Mouse (Mus musculus): Measurements from ENCODE around the gene She.
"Not testable (repeated sequence)": the region's sequence is repeated elsewhere in the genome, so short reads cannot be mapped to it uniquely, and the experiment has no call there.

She gene

DNA sequence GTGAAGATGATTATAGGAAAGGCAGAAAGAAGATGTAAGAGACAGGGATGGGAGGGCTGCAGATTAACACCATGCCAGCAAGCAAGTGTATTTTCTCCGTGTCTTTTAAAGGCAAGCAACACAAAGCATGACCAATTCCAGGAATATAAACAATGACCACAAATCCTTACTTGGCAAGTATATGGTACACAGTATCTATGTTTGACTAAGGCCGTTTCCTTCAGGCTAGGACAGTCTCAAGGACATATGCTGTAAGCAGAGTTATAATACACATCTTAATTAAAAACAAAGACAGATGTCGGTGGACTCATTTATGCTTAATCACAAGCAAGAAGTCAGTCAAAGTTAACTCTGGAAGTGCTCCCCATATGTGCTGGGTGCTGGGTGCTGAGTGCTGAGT, 12.6 kb upstream of the She start:
- DNase-seq (ENCODE audit: low spot score): no peak

DNA sequence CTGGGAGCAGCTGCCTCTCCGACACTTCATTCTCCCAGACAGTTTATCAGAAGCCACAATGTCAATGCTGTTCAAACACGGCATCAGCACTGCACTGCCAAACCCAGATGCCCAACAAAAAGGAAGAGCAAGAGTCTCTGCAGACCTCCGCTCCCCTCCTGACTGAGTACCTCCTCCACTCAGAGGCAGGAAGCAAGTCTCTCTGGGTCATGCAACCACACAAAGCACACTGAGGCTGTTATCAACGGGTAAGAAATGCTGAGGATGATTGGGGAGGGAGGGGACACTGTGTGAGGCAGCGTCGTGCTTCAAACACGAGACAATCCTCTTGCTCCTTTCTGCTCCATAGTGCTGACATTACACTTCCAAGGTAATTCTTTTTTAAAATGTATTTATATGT, 11.3 kb upstream of the She start:
- DNase-seq (ENCODE audit: low spot score): no peak

DNA sequence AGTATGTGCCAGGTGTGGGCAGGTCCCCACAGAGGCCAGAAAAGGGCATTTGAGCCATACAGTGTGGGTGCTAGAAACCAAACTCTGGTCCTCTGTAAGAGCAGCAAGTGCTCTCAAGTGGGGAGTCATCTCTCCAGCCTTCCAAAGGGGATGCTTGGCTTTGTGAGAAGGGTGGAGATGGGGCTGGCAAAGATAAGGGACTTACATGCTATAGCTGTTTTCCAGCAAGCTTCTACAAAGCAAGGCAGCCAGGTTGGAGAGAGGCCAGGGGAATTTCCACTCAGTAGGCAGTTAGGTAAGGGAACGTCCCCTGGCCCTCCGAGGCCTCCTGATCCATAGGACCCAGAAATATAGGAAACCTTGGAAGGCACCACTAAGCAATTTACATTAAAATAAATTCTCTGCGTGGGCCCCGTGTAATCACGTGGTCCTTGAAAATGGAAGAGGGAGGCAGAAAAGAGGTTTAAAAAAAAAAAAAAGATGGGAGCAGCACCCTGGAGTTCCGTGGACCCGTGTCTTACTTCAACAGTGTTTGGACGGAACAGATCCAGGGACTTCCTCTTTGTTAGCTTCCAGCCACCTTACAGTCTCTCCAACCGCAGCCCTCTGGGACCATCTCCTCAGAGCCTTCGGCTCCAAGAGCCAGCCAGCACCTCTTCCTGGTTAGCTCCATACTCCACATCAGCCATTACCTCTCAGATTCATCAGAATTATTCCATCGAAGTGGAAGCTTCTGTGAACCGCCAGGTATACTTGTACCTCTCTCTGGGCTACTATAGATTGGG, 10.7 kb upstream of the She start:
- DNase-seq (ENCODE audit: low spot score): no peak

DNA sequence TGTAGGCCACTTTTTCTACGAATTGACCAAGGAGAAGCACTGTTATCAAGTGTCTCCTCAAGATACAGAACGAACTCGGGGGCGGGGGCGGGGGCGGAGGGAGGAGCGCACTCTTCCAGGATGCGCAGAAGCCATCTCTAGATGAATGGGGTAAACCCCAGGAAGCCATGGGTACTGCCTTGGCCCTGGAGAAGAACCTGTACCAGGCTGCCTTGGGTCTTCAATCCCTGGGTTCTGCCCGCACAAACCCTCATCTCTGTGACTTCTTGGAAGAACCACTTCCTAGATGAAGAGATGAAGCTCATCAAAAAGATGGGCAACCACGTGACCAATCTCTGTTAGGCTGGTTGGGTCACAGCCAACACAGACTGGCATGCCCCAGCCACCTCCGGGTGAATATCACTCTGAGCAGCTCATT, 10.1 kb upstream of the She start:
- no peak for DNase-seq (ENCODE audit: low spot score)

DNA sequence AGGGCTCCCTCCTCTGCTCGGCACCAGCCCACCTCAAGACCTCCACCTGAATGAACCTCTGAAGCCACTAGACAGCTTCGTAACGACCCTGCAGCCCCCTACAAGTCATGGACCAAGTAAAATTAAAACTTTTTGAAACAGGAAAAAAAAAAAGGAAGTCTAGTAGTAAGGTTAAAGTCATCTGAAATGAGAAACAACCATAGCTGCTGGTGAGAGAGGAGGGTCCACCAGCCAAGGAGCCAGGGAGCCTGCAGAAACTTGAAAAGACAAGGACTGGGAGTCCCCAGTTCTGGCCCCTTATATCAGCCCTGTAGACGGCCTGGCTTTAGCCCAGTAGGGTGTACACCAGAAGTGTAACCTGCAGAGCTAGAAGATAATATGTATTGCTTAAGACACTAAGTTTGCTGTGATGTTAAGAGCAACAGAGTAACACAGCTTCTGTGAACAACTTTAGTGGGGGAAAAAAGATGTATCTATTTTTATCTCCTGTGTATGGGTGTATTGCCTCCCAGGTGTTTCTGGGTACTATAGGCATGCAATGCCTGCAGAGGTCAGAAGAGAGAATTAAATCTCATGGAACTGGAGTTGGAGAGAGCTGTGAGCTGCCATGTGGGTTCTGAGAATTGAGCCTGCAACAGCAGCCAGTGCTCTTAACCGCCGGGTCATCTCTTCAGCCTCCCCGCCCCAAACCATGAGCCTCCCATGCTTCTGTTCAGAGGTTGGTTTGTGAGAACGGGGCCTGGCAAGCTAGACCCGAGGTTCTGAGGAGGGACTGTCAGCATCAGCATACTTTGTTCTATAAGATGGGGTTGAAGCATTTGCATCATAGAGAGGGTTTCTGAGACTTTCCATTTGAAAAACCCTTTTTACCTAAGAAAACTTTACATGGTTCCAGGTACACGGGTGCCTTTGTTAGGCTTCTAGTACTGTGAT, 9.4 kb upstream of the She start:
- no peak for DNase-seq (ENCODE audit: low spot score)

DNA sequence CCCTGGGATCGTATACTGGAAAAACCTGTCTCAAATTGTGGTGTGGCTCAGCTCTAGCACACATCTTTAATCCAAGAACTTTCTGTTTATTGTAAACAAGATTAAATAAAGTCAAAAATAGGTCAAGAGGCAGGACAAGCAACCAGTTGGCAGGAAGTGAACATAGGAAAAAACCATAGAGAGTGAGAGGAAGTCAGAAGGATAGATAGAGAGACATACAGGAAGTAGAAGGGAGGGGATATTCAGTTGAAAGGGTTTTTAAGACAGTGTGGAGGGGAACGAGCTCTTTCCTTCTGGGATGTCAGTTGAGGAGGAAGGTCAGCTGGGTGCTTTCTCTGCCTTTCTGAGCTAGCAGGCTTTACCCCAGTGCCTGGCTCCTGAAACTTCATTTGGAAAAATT, 7.6 kb upstream of the She start:
- no peak for DNase-seq (ENCODE audit: low spot score)

DNA sequence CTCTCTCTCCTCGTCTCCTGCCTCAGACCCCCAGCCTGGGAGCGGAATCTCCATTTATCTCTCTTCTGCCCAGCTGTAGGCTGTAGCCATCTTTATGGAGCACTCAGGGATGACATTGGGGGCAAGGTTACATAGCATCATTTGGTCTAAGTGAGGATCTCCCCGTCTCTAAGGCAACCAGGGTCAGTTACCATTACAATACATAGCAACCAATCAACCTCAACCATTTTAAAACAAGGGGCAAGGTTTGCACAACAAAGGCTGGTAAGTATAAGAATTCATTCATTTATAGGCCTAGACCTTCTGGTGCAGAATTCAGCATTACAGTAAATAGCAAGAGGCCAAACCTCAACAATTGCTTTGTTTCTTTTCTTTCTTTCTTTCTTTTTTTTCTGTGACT, 4.9 kb upstream of the She start:
- no peak for DNase-seq (ENCODE audit: low spot score)

DNA sequence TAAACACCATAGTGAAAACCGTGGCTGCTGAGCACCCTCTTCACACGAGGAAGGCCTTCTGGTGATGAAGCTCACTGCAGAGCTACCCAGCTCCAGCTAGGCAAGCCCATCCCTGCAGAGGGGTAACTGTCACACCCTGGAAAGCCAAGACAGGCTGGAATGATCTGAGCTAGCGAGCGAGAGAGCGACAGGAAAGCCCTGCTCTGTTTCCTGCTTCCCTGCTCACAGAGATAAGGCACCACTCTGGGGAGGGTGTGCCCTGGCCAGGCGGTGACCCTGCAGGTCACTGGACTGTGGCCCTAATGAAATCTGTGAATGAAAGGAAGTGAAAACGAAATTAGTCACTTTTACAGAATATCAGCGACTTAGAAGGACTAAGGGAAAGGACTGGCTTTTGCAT, 4.2 kb downstream of the She start:
- no peak for DNase-seq (ENCODE audit: low spot score)

DNA sequence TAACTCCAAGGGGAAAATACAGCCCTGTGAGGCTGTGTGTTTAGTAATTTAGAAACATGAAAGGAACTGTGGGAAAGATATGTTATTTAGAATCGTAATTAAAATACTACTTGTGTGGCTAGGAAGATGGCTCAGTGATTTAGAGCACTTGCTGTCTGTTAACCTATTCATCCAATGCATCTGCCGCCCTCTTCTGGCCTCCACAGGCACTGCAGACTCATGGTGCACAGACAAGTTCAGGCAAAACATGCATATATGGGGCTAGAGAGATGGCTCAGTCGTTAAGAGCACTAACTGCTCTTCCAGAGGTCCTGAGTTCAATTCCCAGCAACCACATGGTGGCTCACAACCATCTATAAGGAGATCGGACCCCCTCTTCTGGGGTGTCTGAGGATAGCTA, 11.1 kb downstream of the She start:
- no peak for DNase-seq (ENCODE audit: low spot score)

DNA sequence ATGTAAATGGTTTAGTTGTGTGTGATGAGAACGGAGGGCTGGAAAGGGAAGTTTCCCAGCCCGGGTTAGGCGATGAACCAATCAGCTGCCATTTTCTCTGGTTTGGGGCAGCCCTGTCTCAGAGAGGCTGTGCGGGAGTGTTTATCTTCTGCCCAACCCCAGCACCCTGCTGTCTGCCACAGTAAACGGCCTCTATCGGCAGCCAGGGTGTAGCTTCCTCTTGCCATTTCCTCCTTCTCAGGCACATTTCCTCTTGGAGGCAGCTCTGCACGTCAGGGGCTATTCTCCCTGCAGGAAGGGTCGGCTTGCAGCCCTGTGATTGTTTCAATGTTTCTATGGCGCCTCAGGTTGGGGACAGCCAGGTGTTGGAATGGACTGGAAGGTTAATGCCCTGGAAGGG, 12.0 kb downstream of the She start:
- DNase-seq (ENCODE audit: low spot score): no peak

DNA sequence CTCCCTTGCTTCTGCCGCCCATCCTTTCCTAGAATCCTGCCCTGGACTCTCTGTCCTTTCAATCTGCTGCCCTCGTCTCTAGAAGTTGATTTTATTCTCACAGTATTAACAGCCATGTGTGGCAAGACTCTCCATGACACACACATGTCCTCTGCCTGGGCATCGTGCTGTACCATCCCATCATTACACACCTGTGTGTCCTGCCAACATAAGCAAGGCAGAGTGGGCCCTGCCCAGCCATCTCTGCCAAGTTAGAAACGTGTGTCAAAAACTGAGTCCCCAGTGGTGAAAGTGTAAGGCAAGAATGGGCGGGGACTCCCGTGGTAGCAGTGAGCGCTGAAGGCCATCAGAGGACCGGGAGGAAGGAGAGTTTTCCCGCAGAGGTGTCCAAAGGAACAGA, 14.6 kb downstream of the She start:
- DNase-seq (ENCODE audit: low spot score): no peak

DNA sequence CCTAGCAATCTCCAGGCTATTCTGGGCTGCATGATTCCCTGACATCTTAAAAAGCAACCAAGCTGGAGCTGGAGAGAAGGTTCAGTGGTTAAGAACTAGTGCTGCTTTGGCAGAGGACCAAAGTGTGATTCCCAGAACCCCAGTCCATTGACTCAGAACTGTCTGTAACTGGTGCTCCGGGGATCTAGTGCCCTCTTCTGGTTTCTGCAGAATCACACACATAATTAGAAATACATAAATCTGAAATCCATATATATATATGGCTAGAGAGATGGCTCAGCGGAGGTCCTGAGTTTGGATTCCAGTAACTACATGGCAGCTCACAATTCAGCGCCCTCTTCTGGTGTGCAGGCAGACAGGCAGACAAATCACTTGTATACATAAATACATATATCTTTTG, 16.0 kb downstream of the She start:
- no peak for DNase-seq (ENCODE audit: low spot score)

DNA sequence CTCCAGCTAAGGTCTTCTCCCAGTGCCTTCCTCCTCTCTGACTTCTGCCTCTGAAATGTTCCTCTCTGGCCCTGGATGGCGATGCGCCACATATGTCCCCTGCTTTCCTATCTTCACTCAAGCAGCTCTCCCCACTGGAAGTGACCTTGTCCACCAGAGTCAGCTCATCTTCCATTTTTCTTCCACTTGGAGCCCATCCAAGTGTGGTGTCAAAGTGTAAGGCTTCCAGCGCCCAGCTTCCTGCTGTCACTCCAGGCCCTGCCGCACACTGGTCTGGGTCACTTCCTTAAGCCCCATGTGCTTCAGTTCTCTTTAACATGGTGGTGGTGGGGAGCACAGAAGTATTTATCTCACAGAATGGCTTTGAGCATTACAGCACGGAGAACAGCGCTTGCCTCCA, 16.4 kb downstream of the She start:
- no peak for DNase-seq (ENCODE audit: low spot score)

DNA sequence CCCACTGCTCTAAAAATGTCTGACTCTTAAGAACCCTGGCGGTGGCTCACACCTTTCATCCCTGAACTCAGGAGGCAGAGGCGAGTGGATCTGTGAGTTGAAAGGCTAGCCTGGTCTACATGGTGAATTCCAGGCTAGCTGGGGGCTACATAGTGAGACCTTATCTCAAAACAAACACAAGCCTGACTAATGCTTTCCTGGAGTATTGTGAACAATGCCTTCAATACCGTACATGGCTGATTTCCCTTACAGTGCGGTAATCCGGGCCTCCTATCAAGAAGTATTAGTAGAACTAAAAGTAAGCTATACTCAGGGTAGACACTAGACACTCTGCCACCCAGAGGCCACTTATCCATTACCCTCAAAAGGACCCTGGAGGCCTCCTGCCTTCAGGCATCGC, 16.9 kb downstream of the She start:
- DNase-seq (ENCODE audit: low spot score): no peak

DNA sequence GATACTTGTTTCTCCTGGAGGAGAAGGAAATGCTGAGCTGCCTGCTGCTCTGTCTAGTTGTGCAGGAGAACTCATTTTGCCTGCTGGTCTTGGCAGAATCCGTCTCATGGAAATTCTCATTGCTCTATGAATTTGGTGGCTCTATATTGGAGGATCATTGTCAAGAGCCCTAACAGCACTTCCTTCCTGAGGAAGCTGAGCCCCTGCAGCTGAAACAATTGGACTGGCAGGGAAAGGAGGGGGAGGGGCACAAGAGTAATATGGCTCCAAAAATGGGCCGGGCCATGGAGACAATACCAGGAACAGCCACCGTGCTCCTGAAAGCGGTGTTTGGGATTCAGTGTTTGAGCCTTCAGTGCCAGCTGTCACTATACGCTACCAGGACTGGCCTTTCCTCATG, 22.6 kb downstream of the She start:
- DNase-seq (ENCODE audit: low spot score): no peak

DNA sequence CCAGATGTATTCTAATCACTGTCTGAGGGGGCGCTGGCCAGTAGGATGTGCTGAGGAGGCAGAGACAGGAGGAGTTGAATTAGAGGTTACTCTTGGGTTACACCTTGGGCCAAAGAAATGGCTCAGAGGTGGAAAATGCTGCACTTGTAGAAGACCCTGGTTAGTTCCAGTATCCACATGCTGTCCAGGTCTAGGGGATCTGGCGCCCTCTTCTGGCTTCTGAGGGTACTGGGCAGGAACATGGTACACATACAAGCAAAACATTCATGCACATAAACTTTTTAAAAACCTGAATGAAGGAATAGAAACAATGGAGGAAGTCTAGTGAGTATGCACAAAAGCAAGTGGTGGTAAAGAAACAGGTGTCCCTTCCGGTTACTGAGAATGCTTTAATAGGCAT, 26.2 kb downstream of the She start:
- no peak for DNase-seq (ENCODE audit: low spot score)

DNA sequence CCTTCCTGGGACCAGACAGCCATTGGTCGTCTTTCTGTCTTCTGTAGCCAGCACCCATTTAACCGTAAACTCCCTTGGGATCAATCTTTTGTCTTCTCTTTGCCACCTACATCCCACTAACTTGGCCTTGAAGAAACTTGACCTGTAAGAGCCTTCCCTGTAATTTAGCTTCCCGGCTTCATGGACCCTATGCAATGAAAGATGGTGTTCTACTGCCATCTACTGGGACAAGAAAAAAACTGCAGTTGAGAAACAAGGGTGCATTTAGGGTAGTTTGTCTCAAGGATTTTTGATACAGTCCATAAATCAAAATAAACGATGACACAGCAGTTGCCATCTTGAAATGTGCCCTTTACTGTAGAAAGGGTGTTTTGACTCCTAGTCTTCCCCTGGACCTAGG, 27.0 kb downstream of the She start:
- no peak for DNase-seq (ENCODE audit: low spot score)

DNA sequence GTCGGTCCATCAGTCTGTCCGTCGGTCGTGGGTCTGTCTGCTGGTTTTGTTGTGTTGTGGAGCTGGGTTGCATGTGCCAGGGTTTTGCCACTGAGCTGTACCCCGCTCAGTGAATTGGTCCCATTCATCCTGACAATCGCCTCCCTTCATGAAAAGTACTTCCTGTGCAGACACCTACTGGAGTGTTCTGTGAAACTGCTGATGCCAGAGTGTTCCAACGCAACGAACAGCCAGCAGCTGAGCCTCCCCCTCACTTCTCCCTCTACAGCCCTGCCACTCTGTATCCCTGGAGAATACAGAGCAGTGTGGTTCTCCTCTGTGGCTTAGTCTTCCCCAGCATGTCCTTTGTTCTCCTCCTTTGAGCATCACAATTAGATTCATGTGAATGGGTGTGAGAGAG, 27.7 kb downstream of the She start:
- DNase-seq (ENCODE audit: low spot score): no peak

DNA sequence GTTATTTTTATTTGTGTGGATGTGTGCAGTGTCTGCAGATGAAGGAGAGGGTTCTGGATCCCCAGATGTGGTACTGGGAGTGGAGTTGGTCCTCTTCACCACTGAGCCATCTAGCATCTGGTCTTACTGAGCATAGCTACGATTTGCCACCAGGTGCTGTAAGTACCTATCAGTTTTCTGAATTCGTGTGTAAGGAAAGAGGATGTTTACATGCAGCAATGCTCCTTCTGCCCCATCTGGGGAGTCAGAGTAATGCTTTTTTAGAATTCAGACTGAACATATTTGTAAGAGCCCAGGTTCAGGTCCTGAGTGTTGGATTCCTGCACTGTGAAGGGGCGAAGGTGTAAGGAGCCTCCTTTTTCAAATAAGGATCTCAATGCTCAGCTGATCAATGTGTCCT, 28.8 kb downstream of the She start:
- DNase-seq (ENCODE audit: low spot score): no peak

DNA sequence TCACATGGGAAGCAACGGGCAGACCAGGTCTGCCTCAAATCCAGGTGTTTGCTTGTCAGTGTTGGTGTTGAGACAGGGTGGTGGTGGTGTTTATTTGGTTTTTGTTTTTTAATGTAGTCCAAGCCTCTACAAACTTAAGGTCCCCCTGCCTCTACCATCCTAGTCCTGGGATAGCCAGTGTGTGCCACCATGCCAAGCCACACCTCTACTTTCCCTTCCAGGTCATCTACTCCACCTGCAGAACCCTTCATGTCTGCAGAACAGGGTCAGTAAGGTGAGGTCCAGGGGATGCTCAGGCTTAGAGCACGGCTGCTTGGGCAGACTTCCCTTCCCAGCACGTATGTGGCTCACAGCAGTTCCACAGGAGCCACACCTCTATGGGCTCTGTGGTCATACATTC, 29.2 kb downstream of the She start:
- no peak for DNase-seq (ENCODE audit: low spot score)

DNA sequence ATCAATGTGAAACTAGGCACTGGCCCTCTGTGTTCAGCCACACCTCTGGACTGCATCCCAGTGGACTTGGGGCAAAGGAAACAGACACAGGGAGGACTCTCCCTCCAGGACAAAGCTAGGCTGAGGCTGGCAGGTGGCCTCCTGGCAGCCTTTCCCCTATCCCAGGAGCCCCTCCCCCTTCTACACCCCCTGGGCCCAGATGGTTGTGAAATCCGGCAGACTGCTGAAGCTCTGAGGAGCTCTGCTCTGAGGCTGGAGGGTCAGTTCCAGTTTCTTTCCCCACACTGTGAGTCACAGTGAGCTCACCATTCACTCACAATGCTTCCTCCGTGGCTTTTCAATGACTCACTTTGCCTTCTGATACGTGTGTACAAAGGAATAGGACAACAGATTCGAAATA, 29.9 kb downstream of the She start:
- peak; percentile 35 for DNase-seq (ENCODE audit: low spot score)

DNA sequence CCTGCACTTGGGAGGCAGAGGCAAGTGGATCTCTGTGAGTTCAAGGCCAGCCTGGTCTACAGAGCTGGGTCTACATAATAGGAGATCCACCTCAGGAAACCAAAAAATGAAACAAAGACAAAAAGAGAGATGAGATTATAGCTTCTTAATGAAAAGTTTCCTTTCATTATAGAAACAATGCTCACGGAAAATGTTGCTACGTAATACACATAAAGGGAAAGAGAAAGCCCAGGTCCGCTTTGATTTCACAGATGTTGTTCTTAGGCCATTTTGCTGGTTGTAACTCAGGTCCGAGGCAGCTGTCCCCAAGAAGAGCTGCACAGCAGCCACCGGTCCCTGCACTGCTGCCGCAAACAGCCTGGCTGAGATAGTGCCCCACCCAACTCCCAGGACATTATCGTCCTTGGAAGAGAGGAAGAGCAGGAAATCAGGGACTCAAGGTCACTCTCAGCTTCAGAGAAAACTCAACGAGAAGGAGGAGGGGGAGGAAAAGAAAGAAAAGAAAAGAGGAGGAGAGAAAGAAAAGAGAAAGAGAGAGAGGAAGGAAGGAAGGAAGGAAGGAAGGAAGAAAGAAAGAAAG, 31.1 kb downstream of the She start:
- DNase-seq (ENCODE audit: low spot score): no peak

DNA sequence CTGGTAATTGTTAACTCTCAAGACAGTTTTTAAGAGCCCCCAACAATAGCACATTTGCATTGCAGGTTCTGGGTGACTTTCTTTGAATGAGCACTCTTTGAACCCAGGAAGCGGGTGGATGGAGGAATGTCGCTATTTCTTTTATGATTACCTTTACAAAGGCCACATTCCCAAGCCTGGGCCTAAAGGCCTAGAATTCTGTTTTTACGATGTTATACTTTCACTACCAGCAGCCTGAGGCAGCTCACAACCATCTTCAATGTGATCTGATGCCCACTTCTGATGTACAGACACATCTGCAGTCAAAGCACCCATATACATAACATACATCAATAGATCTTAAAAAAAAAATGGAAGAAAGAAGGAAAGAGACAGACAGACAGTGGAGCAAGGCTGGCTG, 32.1 kb downstream of the She start:
- DNase-seq (ENCODE audit: low spot score): not testable (repeated sequence)
